Comparison of ENCODE assay signal across 16 mouse cellular contexts in the genomic region with DNA sequence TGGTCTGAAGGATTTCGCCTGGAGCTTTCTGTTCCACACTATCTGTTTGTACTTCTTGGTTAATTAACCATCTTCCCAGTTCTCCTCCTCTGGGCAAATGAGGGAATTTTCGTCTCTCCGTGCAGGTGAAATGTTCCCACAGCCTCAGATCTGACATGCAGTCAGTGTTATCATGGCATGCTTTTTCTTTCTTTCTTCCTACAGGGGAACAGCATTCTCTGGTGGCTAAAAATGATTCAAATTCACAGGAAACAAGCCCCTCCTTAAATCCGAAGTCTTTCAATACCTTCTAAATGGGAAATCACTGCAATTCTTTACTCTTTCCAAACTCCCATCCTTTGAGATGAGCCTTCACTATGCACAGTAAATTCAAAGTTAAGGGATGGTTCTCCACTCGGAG.
"Had no signal": no experiment of that assay in that cellular context is flagged by ENCODE, and none has a peak within 500 bp of the region (broad histone marks: within the 10 kb centered on the region; RNA-seq: fewer than 3 reads in every experiment).

No protein-coding gene starts in this region.

- H3K4me3 ChIP-seq: limb, embryonic 10.5 days; limb, embryonic 13.5 days; liver, embryonic 12.5 days; liver, embryonic 15.5 days; lung, embryonic 15.5 days; megakaryocyte, embryonic 14.5 days had no signal

- H3K4me1 ChIP-seq: limb, embryonic 10.5 days; liver, embryonic 12.5 days; liver, embryonic 15.5 days; lung, embryonic 15.5 days; megakaryocyte, embryonic 14.5 days had no signal

- DNase-seq: kidney, adult 18-20 months; kidney, postnatal 10 days; kidney, postnatal 36 days; liver; lung, adult 18-20 months; lung, postnatal 10 days; lung, postnatal 36 days; thymus, adult 18-20 months; thymus, postnatal 14 days; thymus, postnatal 4 days had no signal

- H3K36me3 ChIP-seq: limb, embryonic 10.5 days; limb, embryonic 13.5 days; liver, embryonic 12.5 days; liver, embryonic 15.5 days; lung, embryonic 15.5 days had no signal

- H3K27ac ChIP-seq: limb, embryonic 10.5 days; limb, embryonic 13.5 days; liver, embryonic 12.5 days; liver, embryonic 15.5 days; lung, embryonic 15.5 days had no signal

- H3K27me3 ChIP-seq: limb, embryonic 13.5 days; liver, embryonic 12.5 days; liver, embryonic 15.5 days; lung, embryonic 15.5 days; megakaryocyte, embryonic 14.5 days had no signal
